Mouse (Mus musculus): ENCODE results near the gene Gpt2.

- TF ChIP-seq CTCF (IDR thresholded peaks at IDR 0.05; ENCODE audit: low read depth) (no peak), EP300 (IDR thresholded peaks at IDR 0.05; ENCODE audit: low read depth) (no peak)
Measured at GRCm38 (mm10) chr8:85445936-85446685, 46.3 kb upstream of the Gpt2 start.
